Mouse (Mus musculus): ENCODE data around the gene Zfp428.

The Zfp428 gene

DNA sequence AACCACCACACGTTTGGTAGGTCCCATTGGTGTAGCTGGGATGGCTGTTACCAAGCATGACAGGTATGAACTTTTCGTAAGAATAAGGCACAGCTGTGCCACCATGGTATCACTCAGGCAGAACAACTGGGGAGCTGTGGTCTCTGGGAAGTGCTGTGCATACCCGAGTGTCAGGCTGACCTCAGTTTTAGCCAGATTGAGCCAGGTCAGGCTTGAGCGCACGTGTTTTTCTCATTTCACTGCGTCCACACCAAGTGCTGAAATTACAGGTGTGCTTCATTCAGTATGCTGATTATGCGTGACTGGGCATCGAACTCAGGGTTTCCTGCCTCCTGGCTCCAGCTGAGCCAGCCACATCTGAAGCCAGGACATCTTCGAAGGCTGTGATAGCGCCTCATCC, 49.0 kb downstream of the Zfp428 start:
- DNase-seq: no peak

DNA sequence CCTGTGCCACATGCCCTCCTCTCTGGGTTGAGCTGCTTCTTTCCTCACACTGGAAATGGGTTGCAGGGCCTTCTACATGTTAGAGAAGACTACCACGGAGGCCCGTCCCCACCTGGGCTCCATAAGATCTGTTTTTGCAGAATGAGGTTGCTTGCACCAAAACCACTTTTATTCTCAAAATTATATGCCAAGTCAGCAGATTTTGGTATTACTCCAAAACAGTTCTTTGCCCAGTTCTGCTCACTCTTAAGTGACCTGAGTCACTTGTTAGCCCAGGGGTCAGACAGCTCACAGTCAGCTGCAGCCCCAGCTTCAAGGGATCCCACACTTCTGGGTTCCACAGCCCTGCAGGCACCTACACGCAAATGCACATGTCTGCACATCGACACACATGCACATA, 54.6 kb downstream of the Zfp428 start:
- no peak for DNase-seq

DNA sequence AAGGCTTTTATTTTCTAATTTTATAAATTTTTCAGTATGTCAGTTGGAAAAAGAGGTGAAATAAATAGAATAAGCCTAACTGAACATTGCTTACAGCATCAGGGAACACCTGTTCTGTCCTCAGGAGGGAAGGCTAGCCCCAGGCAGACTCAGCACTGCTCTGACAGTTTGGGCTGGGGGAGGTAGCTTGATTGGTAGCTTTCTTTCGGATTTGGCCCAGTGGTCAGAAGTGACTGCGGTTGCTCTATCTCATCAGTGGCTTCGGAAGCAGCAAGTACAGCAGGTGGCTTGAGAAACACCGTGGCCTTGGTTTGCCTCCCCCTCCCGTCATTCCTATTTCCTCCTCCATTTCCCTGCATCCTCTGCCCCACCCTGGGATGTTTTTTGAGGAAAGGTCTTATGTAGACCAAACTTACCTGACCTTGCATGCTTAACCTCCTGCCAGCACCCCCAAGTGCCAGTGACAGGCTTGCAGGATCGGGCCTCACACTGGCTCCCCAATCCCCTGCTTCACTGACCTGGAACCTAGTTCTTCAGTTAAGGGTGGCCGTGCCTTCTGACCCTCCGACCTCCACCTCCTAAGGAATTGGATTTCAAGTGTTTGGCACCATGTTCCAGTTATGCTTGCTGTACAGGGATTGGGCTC, 56.5 kb downstream of the Zfp428 start:
- no peak for DNase-seq

DNA sequence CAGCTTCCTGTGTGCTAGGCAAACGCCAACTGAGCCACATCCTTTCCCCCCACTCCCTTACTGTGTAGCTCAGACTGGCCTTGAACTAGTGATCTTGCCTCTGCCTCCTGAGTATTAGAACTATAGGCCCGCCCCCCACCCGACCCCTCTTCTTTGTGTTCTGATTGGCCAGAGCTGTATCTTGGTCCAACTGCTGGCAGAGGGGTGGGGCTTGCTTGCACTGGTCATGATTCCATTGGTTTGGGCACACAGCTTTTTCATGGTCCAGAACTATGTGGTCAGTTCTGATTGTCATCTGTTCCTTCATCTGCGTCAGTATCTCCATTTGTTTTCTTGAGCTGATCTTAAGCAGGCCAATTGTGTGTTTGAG, 57.0 kb downstream of the Zfp428 start:
- DNase-seq: no peak

DNA sequence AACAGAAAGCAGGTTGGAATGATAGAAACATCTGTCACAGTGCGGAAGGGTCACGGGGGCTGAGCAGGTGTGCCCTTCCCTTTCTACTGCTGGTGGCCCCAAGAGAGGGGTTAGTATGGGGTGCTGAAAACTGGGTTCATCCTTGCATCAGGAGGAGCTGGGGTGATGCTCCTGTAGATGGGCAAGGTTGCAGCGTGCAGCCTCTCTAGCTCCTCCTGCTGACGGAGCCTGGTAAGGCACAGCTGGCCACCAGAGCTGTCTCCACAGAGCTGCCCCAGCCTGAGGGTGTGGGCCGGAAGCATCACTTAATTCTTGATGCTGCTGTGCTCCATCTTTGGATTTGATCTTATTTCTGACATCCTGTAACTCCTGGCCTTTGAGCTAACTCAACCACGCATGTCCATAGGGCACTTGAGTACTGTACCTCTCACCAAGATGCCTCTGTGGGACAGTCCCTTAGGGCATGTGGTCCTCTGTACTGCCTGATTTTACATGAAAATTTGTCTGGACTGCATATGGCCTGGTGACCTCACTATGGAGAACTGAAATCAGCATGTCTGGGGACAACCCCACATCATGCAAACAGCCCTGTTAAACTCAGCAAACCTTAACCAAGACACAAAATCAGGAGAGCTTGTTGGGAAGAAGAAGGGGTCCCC, 57.9 kb downstream of the Zfp428 start:
- DNase-seq: peak; percentile 82 to 90
